Comparison of ENCODE assay signal across 9 mouse cellular contexts in the genomic region with DNA sequence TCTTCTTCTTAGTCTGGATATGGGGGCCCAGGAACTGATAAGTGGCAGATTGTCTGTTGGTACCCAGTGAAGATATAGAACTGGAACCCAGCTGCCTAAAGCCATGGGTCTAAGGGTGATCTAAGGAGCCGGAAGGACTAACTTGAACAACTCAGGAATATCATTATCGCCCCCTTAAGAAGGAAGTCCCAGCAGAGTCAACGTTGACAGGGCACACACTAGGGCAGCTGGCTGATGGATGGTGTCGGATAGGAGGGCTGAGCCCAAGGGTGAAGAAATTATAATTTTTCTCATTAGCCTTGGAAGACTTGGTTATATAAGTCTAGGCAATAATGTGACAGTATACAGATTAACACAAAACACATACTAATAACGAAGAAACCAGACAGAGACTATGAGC. TPM values are rescaled to one million over a fixed set of nuclear protein-coding genes. Genes with fewer than 3 reads are reported as not detected.
A peak's percentile ranks its signal among the peaks of the same experiment; 100 is the strongest.
DNase-seq lines count a peak whose midpoint lies in the region; ATAC-seq lines count a peak whose summit lies in the region.
"Had no signal": no experiment of that assay in that cellular context is flagged by ENCODE, and none has a peak within 500 bp of the region (broad histone marks: within the 10 kb centered on the region; RNA-seq: fewer than 3 reads in every experiment).

No protein-coding gene starts in this region.

- H3K27me3 ChIP-seq in kidney, embryonic 16.5 days (ENCODE audit: insufficient read depth, low read length), result no peaks in the 10 kb centered on the region
- H3K27me3 ChIP-seq in forebrain, embryonic 10.5 days (ENCODE audit: poor library complexity, severe bottlenecking), result no peaks in the 10 kb centered on the region
- H3K27me3 ChIP-seq in limb, embryonic 11.5 days (ENCODE audit: control insufficient read depth, insufficient read depth, low read length), result no peaks in the 10 kb centered on the region
- H3K27me3 ChIP-seq in neural tube, embryonic 14.5 days (ENCODE audit: control insufficient read depth, insufficient read depth, low read length), result no peaks in the 10 kb centered on the region
- H3K27me3 ChIP-seq: Patski had no signal

- no peak for ATAC-seq in kidney, embryonic 16.5 days (ENCODE audit: low FRiP score, low TSS enrichment)
- ATAC-seq in limb, embryonic 11.5 days (ENCODE audit: insufficient number of reproducible peaks, low FRiP score, low TSS enrichment, low read depth), result no peak
- no peak for ATAC-seq in neural tube, embryonic 14.5 days (ENCODE audit: low read depth)

- no peak overlapping the region; the same call in 1 of the 2 replicates for H3K27ac ChIP-seq in kidney, embryonic 16.5 days (ENCODE audit: low read length)
- peak overlapping the region; percentile 95 for H3K27ac ChIP-seq in forebrain, embryonic 10.5 days
- no peak overlapping the region for H3K27ac ChIP-seq in limb, embryonic 11.5 days (replicated peaks; ENCODE audit: low read depth, low read length)
- no peak overlapping the region for H3K27ac ChIP-seq in neural tube, embryonic 14.5 days (ENCODE audit: low read depth, low read length)

- H3K9me3 ChIP-seq in kidney, embryonic 16.5 days (ENCODE audit: low read length), result no peaks in the 10 kb centered on the region
- peaks cover 5% of the 10 kb centered on the region; the same call in 1 of the 2 replicates for H3K9me3 ChIP-seq in forebrain, embryonic 10.5 days
- H3K9me3 ChIP-seq in limb, embryonic 11.5 days (ENCODE audit: control insufficient read depth, low read length), result no peaks in the 10 kb centered on the region
- H3K9me3 ChIP-seq in neural tube, embryonic 14.5 days (ENCODE audit: control insufficient read depth, low read length), result no peaks in the 10 kb centered on the region

- whole genome bisulfite sequencing in kidney, embryonic 16.5 days, result 76% methylated on average over 5 of the region's 5 CpGs
- 84% methylated on average over 5 of the region's 5 CpGs for whole genome bisulfite sequencing in forebrain, embryonic 10.5 days
- WGBS in limb, embryonic 11.5 days, result 85% methylated on average over 5 of the region's 5 CpGs
- 62% methylated on average over 5 of the region's 5 CpGs for WGBS in neural tube, embryonic 14.5 days

- peak overlapping the region; percentile 83 for H3K4me3 ChIP-seq in kidney, embryonic 16.5 days (ENCODE audit: low read length)
- peak overlapping the region; percentile 90 for H3K4me3 ChIP-seq in forebrain, embryonic 10.5 days
- peak overlapping the region; percentile 81 for H3K4me3 ChIP-seq in limb, embryonic 11.5 days (ENCODE audit: low read depth, low read length)
- peak overlapping the region; percentile 81 for H3K4me3 ChIP-seq in neural tube, embryonic 14.5 days (ENCODE audit: low read depth, low read length)

- H3K9ac ChIP-seq in kidney, embryonic 16.5 days (replicated peaks; ENCODE audit: low read length), result peak overlapping the region; percentile 83
- H3K9ac ChIP-seq in limb, embryonic 11.5 days (ENCODE audit: low read length), result 0 out of 2 replicates have a peak overlapping the region, but pooled peaks have one; percentile 88
- peak overlapping the region; percentile 72; the same call in 1 of the 2 replicates for H3K9ac ChIP-seq in neural tube, embryonic 14.5 days (replicated peaks; ENCODE audit: low read depth, low read length)

- peaks cover 57% of the 10 kb centered on the region for H3K4me1 ChIP-seq in kidney, embryonic 16.5 days (ENCODE audit: insufficient read depth, low read length)
- H3K4me1 ChIP-seq in forebrain, embryonic 10.5 days, result peaks cover 69% of the 10 kb centered on the region
- H3K4me1 ChIP-seq in limb, embryonic 11.5 days (ENCODE audit: control insufficient read depth, insufficient read depth, low read length), result peaks cover 37% of the 10 kb centered on the region
- peaks cover 46% of the 10 kb centered on the region for H3K4me1 ChIP-seq in neural tube, embryonic 14.5 days (ENCODE audit: control insufficient read depth, insufficient read depth, low read length)

- no peaks in the 10 kb centered on the region for H3K36me3 ChIP-seq in kidney, embryonic 16.5 days (ENCODE audit: insufficient read depth, low read length)
- peaks cover 8% of the 10 kb centered on the region for H3K36me3 ChIP-seq in forebrain, embryonic 10.5 days (replicated peaks)
- no peaks in the 10 kb centered on the region for H3K36me3 ChIP-seq in limb, embryonic 11.5 days (ENCODE audit: control insufficient read depth, insufficient read depth, low read length)
- H3K36me3 ChIP-seq in neural tube, embryonic 14.5 days (ENCODE audit: control insufficient read depth, insufficient read depth, low read length), result no peaks in the 10 kb centered on the region

- peak overlapping the region; percentile 82 for H3K4me2 ChIP-seq in kidney, embryonic 16.5 days (replicated peaks; ENCODE audit: low read depth, low read length)
- H3K4me2 ChIP-seq in limb, embryonic 11.5 days (ENCODE audit: low read depth, severe bottlenecking), result peak overlapping the region; percentile 61
- peak overlapping the region; percentile 90 for H3K4me2 ChIP-seq in neural tube, embryonic 14.5 days (ENCODE audit: low read depth, low read length)

- no peak for DNase-seq in kidney, adult 11 months
- no peak for DNase-seq in forebrain, embryonic 10.5 days (ENCODE audit: extremely low spot score, low spot score)
- DNase-seq in limb, embryonic 11.5 days (ENCODE audit: low spot score), result no peak
- DNase-seq in spleen, adult 12 weeks (ENCODE audit: low spot score), result no peak
- no peak for DNase-seq in cerebellum, postnatal 36 days
- DNase-seq in adipocyte (ENCODE audit: low spot score), result no peak

RNA-seq across cellular contexts. Expression of gene Itm2c, which starts 2.0 kb away (rescaled TPM):
- 248 and 269 TPM in 2 replicates for polyA plus RNA-seq in kidney, embryonic 16.5 days (2015; fragmentation: Nextera tagmentation; extraction: Ambion mirVana)
- polyA plus RNA-seq in forebrain, embryonic 10.5 days (2016; fragmentation: Nextera tagmentation; extraction: Ambion mirVana), result 126 and 132 TPM in 2 replicates
- polyA plus RNA-seq in limb, embryonic 11.5 days (2014; fragmentation: Nextera tagmentation; extraction: Ambion mirVana), result 105 and 125 TPM in 2 replicates
- 93.2 and 105 TPM in 2 replicates for polyA plus RNA-seq in neural tube, embryonic 14.5 days (2014; fragmentation: Nextera tagmentation; extraction: Ambion mirVana)

RNA-seq across cellular contexts. Expression of gene 4933407L21Rik, which starts 32.2 kb away (rescaled TPM):
- 1.6 TPM in 2 replicates for polyA plus RNA-seq in kidney, embryonic 16.5 days (2015; fragmentation: Nextera tagmentation; extraction: Ambion mirVana)
- polyA plus RNA-seq in forebrain, embryonic 10.5 days (2016; fragmentation: Nextera tagmentation; extraction: Ambion mirVana), result 0.30 and 0.87 TPM in 2 replicates
- polyA plus RNA-seq in limb, embryonic 11.5 days (2014; fragmentation: Nextera tagmentation; extraction: Ambion mirVana), result 0.06 and 0.11 TPM in 2 replicates
- polyA plus RNA-seq in neural tube, embryonic 14.5 days (2014; fragmentation: Nextera tagmentation; extraction: Ambion mirVana), result 6.5 and 6.9 TPM in 2 replicates
